Mouse (Mus musculus) stomach, embryonic 16.5 days (tissue): ENCODE results near the gene Cplx1. TPM values are rescaled to one million over a fixed set of nuclear protein-coding genes. Genes with fewer than 3 reads are reported as not detected.

Source experiments
- ATAC-seq: fragments of 200-750 bp; cut with Nextera tagmentation; 2 replicates; pipeline ENCODE4 v1.8.0; 2017; ENCODE audit warnings: moderate number of reproducible peaks, moderate TSS enrichment; ENCODE audit not compliant: insufficient read depth, low FRiP score
- H3K27ac ChIP-seq: fragments of 300-500 bp; sonication (generic); 2 replicates; pipeline ENCODE4 v1.5.1; 2014; ENCODE audit warnings: low read length
- H3K27me3 ChIP-seq: fragments of 300-500 bp; sonication (generic); 2 replicates; pipeline ENCODE4 v1.6.1; 2014; ENCODE audit warnings: low read length, control low read depth, mixed read lengths; ENCODE audit not compliant: control insufficient read depth, insufficient read depth
- H3K36me3 ChIP-seq: fragments of 300-500 bp; sonication (generic); 2 replicates; pipeline ENCODE4 v1.6.1; 2014; ENCODE audit warnings: low read length; ENCODE audit not compliant: control insufficient read depth, insufficient read depth
- H3K4me1 ChIP-seq: fragments of 300-500 bp; sonication (generic); 2 replicates; pipeline ENCODE4 v1.6.1; 2014; ENCODE audit warnings: low read length, control low read depth, mixed read lengths; ENCODE audit not compliant: control insufficient read depth, insufficient read depth
- H3K4me2 ChIP-seq: fragments of 300-500 bp; sonication (generic); 2 replicates; pipeline ENCODE4 v1.6.1; 2014; ENCODE audit warnings: low read depth, low read length, mixed read lengths
- H3K4me3 ChIP-seq: fragments of 300-500 bp; sonication (generic); replicated peaks from 2 replicates; pipeline ENCODE4 v1.5.1; 2014; ENCODE audit warnings: mild to moderate bottlenecking, low read length
- H3K9ac ChIP-seq: fragments of 300-500 bp; sonication (generic); 2 replicates; pipeline ENCODE4 v1.6.1; 2014; ENCODE audit warnings: low read length
- H3K9me3 ChIP-seq: fragments of 300-500 bp; sonication (generic); replicated peaks from 2 replicates; pipeline ENCODE4 v1.6.1; 2016; ENCODE audit warnings: low read length, control low read depth; ENCODE audit not compliant: control insufficient read depth
- WGBS: fragments of 180-500 bp; shearing (Covaris S2); extraction: QIAGEN DNeasy Blood & Tissue Kit; methylation state at CpG from one replicate; pipeline ENCODE4 v1.1.7; 2014; 5-methylcytosine and 5-hydroxymethylcytosine counted together
- polyA plus RNA-seq: library from polyadenylated mRNA; unstranded; fragments of >200 nt; fragmentation: Nextera tagmentation; extraction: Ambion mirVana; gene quantifications from 2 replicates; pipeline ENCODE4 v1.2.1, GENCODE M21; 2015

Gene Cplx1
- polyA plus RNA-seq: 2.9 and 3.4 TPM in 2 replicates

DNA sequence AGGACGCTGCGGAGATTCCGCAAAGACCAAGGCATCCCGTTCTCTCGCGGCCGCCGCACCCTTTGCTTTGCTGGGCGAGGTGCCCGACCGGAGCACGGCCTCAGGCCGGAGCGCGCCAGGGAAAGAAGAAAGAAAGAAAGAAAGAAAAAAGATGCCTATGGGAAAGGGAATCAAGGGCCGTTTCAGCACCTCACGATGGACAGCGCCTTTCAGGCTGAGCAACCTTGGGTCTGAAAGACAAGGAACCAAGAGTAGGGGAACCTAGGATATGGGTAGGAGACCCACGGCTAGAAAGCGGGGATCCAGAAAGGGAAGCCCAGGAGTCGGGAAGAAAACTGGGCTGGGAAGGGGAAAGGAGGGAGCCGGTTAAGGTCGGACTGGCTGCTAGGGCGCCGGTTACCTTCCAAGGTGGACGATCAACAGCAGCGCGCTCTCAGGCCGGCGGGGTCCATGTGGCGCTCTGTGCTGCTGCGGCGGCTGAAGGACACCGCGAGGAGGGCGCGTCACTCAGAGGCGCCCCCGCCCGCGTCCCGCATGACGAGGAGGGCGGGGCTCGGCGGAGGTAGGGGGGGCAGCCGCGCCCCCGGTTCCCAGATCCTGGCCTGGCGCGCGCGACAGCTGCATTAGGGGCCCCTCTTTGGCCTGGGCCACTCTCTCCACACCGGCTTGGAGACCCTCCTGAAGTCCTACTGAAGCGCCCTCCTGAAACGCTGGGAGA is at the start of gene Cplx1:
TSS of gene Cplx1 (minus strand) at position 536 of the 718 bp plus-strand sequence.
- Histone ChIP-seq H3K9me3 (no peaks in the 10 kb centered on the region), H3K4me3 (peak within 1 kb of the TSS; percentile 32), H3K36me3 (no peaks in the 10 kb centered on the region), H3K4me1 (peaks cover 5% of the 10 kb centered on the region; the same call in 1 of the 2 replicates), H3K27me3 (peaks cover 30% of the 10 kb centered on the region), H3K27ac (no peak within 1 kb of the TSS), H3K4me2 (peak within 1 kb of the TSS; percentile 48), H3K9ac (no peak within 1 kb of the TSS)
- ATAC-seq: peak; percentile 38; the same call in 1 of the 2 replicates
- WGBS: 1% methylated on average over 56 of the region's 56 CpGs

DNA sequence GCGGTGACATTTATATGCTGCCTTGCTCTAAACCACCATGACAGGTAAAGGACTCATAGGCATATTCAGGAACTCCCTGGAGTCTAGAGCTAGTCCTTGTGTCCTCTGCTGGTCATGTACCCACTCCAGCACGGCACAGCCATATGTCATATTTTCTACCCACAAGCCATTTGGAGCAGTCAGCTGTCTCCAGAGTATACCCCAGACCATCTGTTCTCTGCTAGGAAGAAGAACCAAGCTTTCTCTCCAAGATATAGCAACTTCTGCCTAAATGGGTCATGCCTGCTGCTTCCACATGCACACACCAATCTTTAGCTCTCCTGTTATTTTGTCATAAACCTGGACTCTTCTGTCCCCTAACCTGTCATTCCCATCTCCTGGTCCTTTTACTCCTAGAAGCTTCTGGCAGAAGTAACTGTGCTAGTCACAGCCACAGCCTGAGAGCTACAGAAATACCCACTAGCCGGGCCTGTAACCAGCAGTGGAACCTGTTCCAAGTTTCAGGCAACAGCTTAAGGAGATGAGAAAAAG is 31.6 kb upstream of the Cplx1 start:
- Histone ChIP-seq H3K4me1 (no peaks in the 10 kb centered on the region), H3K27ac (no peak overlapping the region), H3K36me3 (peaks cover 27% of the 10 kb centered on the region), H3K9ac (no peak overlapping the region), H3K4me3 (no peak overlapping the region), H3K27me3 (no peaks in the 10 kb centered on the region), H3K9me3 (no peaks in the 10 kb centered on the region), H3K4me2 (no peak overlapping the region)
- 89% methylated on average over 3 of the region's 3 CpGs for WGBS
- no peak for ATAC-seq

DNA sequence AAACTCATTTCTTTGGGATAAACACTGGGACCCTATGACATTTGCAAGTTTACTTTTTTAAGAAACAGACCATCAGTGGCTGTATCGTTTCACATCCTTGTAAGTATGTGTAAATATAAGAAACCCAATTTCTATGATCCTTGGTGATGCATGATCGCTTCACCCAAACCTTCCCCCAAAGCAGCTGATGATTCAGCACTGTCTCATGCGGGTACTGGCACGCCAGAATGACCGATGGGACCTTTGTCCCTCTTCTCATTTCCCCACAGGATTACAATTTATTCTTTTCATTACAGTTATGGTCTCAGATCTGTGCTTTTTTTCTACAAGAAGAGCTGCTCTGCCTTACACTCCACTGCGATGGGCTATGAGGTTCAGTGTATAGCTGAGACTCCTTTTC is 23.2 kb upstream of the Cplx1 start:
- Histone ChIP-seq H3K9ac (no peak overlapping the region), H3K27ac (no peak overlapping the region), H3K4me3 (no peak overlapping the region), H3K9me3 (no peaks in the 10 kb centered on the region), H3K4me2 (no peak overlapping the region), H3K4me1 (no peaks in the 10 kb centered on the region), H3K36me3 (peaks cover 34% of the 10 kb centered on the region), H3K27me3 (no peaks in the 10 kb centered on the region)
- no peak for ATAC-seq
- WGBS: 80% methylated on average over 6 of the region's 6 CpGs

DNA sequence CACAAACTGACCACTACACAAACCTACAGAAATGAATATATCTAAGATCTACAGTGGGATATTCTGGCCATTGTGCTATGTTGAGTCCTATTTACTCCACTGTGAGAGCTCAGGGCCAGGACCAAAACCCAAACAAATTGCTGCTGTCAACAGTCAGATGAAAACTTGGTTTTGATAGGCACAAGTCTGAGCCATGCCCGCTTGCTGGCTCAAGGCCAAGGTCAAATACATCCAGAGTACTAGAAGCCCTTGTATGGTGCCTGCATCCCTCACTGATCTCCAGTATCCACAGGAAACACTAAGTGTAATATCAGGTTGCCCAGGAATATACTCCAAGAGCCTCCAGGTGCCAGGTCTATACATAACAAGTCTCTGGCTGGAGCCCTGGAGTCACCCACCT is 21.2 kb upstream of the Cplx1 start:
- no peak overlapping the region for H3K4me3 ChIP-seq
- no peaks in the 10 kb centered on the region for H3K4me1 ChIP-seq
- peaks cover 35% of the 10 kb centered on the region for H3K36me3 ChIP-seq
- no peak overlapping the region for H3K9ac ChIP-seq
- no peak overlapping the region for H3K27ac ChIP-seq
- 82% methylated on average over 1 of the region's 1 CpGs for WGBS
- H3K9me3 ChIP-seq: no peaks in the 10 kb centered on the region
- ATAC-seq: no peak
- no peak overlapping the region for H3K4me2 ChIP-seq
- H3K27me3 ChIP-seq: no peaks in the 10 kb centered on the region

DNA sequence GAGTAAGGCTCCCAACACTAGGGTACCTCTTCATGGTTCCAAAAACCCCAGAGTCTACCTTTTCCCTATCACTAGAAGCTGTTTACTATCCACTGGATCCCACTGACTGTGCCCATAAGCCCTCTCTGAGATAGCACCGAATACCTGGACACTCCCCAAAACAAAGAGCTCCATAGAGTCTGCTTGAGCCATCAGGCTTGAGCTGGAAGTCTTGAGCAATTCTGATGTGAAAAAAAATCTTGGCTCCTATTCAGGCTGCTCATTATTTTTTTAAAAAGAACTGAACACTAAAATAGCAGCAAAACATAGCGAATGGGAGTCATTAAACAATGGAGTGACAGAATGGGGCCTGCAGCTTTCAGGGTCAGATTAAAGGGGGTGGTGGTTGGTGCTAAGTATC is 17.3 kb upstream of the Cplx1 start:
- Histone ChIP-seq H3K36me3 (peaks cover 30% of the 10 kb centered on the region), H3K9ac (no peak overlapping the region), H3K4me1 (no peaks in the 10 kb centered on the region), H3K27me3 (no peaks in the 10 kb centered on the region), H3K9me3 (no peaks in the 10 kb centered on the region), H3K4me3 (no peak overlapping the region), H3K27ac (no peak overlapping the region), H3K4me2 (no peak overlapping the region)
- 88% methylated on average over 2 of the region's 2 CpGs for WGBS
- ATAC-seq: no peak

DNA sequence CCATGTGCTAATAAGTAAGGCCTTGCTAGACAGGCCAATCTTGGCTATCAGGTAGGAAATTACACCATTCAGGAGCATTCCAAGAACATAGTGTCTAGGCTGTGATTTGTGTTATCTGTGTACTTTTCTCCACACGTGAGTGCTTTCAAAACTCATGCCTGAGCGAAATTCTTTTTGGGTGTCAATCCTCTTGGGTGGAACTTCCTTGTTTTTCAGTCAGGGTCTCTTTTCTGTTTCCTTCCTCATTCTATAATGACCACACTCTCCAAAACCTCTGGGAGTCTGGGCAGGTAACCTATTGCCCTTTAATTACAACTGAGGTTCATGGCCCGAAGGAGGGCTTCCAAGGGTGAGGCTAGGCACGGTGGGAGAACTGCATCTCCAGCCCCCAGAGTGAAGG is 16.7 kb upstream of the Cplx1 start:
- no peak overlapping the region for H3K4me2 ChIP-seq
- H3K36me3 ChIP-seq: peaks cover 28% of the 10 kb centered on the region
- H3K9me3 ChIP-seq: no peaks in the 10 kb centered on the region
- WGBS: 85% methylated on average over 4 of the region's 4 CpGs
- no peak overlapping the region for H3K4me3 ChIP-seq
- H3K27me3 ChIP-seq: no peaks in the 10 kb centered on the region
- no peak overlapping the region for H3K9ac ChIP-seq
- no peak for ATAC-seq
- no peaks in the 10 kb centered on the region for H3K4me1 ChIP-seq
- H3K27ac ChIP-seq: no peak overlapping the region

DNA sequence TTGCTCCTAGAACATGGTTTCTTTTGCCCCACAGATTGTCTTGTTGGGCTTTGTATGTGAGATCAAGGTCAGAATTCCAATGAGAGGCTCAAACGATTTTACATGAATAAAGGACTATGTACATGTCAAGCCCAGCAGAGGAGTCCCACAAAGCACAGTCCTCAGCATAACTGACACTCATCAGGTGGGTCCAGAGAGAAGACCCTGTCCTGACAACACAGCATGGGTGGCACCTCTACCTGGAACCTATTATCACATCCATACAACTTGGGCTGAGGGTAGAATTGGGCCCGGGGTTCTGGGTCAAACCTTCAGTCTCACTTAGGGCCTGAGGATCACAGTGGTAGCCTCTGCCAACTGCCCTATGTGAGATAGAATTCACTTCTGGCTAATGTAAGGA is 15.6 kb upstream of the Cplx1 start:
- no peak overlapping the region for H3K4me2 ChIP-seq
- H3K9me3 ChIP-seq: no peaks in the 10 kb centered on the region
- no peak overlapping the region for H3K27ac ChIP-seq
- no peak for ATAC-seq
- 83% methylated on average over 2 of the region's 2 CpGs for WGBS
- no peak overlapping the region for H3K9ac ChIP-seq
- no peaks in the 10 kb centered on the region for H3K4me1 ChIP-seq
- peaks cover 19% of the 10 kb centered on the region for H3K36me3 ChIP-seq
- no peak overlapping the region for H3K4me3 ChIP-seq
- H3K27me3 ChIP-seq: no peaks in the 10 kb centered on the region

DNA sequence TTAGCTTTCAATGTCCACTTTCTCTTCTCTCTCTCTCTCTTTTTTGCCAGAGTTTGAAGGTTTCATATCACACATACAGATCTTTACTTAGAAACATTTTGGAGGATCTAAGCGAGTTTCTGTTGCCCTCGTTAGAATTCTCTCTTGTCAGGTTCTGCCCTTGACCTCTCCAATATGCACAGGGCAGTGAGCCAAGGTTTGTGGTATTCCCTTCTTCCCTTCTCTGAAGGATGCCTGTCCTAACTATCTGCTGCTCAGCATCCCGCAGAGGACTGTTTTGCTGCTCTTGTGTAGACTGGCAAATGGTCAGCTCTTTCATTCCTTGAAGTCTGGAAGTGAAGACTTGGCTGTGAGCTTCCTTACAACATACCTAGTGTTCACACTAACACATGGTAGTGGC is 14.5 kb upstream of the Cplx1 start:
- no peaks in the 10 kb centered on the region for H3K27me3 ChIP-seq
- ATAC-seq: no peak
- 81% methylated on average over 3 of the region's 3 CpGs for WGBS

DNA sequence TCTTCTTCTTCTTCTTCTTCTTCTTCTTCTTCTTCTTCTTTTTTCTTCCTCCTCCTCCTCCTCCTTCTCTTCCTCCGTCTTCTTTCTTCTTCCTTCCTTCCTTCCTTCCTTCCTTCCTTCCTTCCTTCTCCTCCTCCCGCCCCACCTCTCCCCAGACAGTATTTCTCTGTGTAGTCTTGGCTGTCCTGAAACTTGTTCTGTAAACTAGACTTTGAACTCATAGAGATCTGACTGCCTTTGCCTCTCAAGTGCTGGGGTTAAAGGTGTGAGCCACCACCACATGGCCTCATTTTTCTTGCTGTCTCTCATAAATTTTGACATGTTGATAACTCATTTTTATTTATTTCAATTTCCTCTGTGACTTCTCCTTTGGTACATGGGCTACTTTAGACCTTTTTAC is 12.7 kb upstream of the Cplx1 start:
- Histone ChIP-seq H3K4me1 (no peaks in the 10 kb centered on the region), H3K36me3 (no peaks in the 10 kb centered on the region), H3K9ac (no peak overlapping the region), H3K4me2 (no peak overlapping the region), H3K27ac (no peak overlapping the region), H3K4me3 (no peak overlapping the region), H3K27me3 (no peaks in the 10 kb centered on the region), H3K9me3 (no peaks in the 10 kb centered on the region)
- no peak for ATAC-seq
- WGBS: 66% methylated on average over 2 of the region's 2 CpGs

More for the DNA sequence above, 14.5 kb upstream of the Cplx1 start:
- Histone ChIP-seq H3K4me1 (no peaks in the 10 kb centered on the region), H3K9me3 (no peaks in the 10 kb centered on the region), H3K36me3 (0 out of 2 replicates have a peak, but pooled peaks cover 9% of the 10 kb centered on the region), H3K4me3 (no peak overlapping the region), H3K9ac (no peak overlapping the region), H3K4me2 (no peak overlapping the region), H3K27ac (no peak overlapping the region)
